Mouse (Mus musculus) kidney, embryonic 14.5 days (tissue): Measurements from ENCODE around the gene Sgpp1. TPM values are rescaled to one million over a fixed set of nuclear protein-coding genes. Genes with fewer than 3 reads are reported as not detected.

ENCODE experiments used
- ATAC-seq: fragments of 200-750 bp; cut with Nextera tagmentation; 2 replicates; pipeline ENCODE4 v1.8.0; 2017; ENCODE audit warnings: moderate number of reproducible peaks, mild to moderate bottlenecking, moderate TSS enrichment, moderate library complexity; ENCODE audit not compliant: low FRiP score, low TSS enrichment
- H3K27ac ChIP-seq: fragments of 300-500 bp; sonication (generic); 2 replicates; pipeline ENCODE4 v1.5.1; 2014; ENCODE audit warnings: low read depth, mild to moderate bottlenecking, low read length, moderate library complexity, mixed read lengths
- H3K27me3 ChIP-seq: fragments of 300-500 bp; sonication (generic); 2 replicates; pipeline ENCODE4 v1.6.1; 2014; ENCODE audit warnings: mild to moderate bottlenecking, low read length; ENCODE audit not compliant: control insufficient read depth, insufficient read depth
- H3K36me3 ChIP-seq: fragments of 300-500 bp; sonication (generic); 2 replicates; pipeline ENCODE4 v1.6.1; 2014; ENCODE audit warnings: low read length, mixed read lengths; ENCODE audit not compliant: control insufficient read depth, insufficient read depth
- H3K4me1 ChIP-seq: fragments of 300-500 bp; sonication (generic); 2 replicates; pipeline ENCODE4 v1.6.1; 2014; ENCODE audit warnings: low read length, mixed read lengths; ENCODE audit not compliant: control insufficient read depth, insufficient read depth
- H3K4me2 ChIP-seq: fragments of 300-500 bp; sonication (generic); replicated peaks from 2 replicates; pipeline ENCODE4 v1.6.1; 2014; ENCODE audit warnings: low read depth, mild to moderate bottlenecking, low read length
- H3K4me3 ChIP-seq: fragments of 300-500 bp; sonication (generic); 2 replicates; pipeline ENCODE4 v1.5.1; 2014; ENCODE audit warnings: mild to moderate bottlenecking, low read length
- H3K9ac ChIP-seq: fragments of 300-500 bp; sonication (generic); 2 replicates; pipeline ENCODE4 v1.6.1; 2014; ENCODE audit warnings: low read depth, mild to moderate bottlenecking, low read length, moderate library complexity
- H3K9me3 ChIP-seq: fragments of 300-500 bp; sonication (generic); 2 replicates; pipeline ENCODE4 v1.6.1; 2016; ENCODE audit warnings: low read length; ENCODE audit not compliant: control insufficient read depth
- WGBS: fragments of 180-500 bp; shearing (Covaris S2); extraction: QIAGEN DNeasy Blood & Tissue Kit; methylation state at CpG from one replicate; pipeline ENCODE4 v1.1.7; 2014; 5-methylcytosine and 5-hydroxymethylcytosine counted together
- polyA plus RNA-seq: library from polyadenylated mRNA; unstranded; fragments of >200 nt; fragmentation: Nextera tagmentation; extraction: Ambion mirVana; gene quantifications from 2 replicates; pipeline ENCODE4 v1.2.1, GENCODE M21; 2014

Sgpp1 gene
- polyA plus RNA-seq, 1 experiment from 2014 or later, result 14.5 TPM

- Histone ChIP-seq H3K4me2 (peak overlapping the region; percentile 86), H3K9ac (peak overlapping the region; percentile 65; the same call in 1 of the 2 replicates), H3K4me1 (0 out of 2 replicates have a peak, but pooled peaks cover 6% of the 10 kb centered on the region), H3K4me3 (peak overlapping the region; percentile 74), H3K36me3 (no peaks in the 10 kb centered on the region), H3K9me3 (no peaks in the 10 kb centered on the region), H3K27ac (no peak overlapping the region), H3K27me3 (no peaks in the 10 kb centered on the region)
- no peak for ATAC-seq
- 92% methylated on average over 6 of the region's 6 CpGs for WGBS
Observed at GRCm38 (mm10) chr12:75670611-75671010, 64.9 kb downstream of the Sgpp1 start.

- Histone ChIP-seq H3K9ac (peak within 1 kb of the TSS; percentile 84), H3K4me2 (peak within 1 kb of the TSS; percentile 86), H3K9me3 (no peaks in the 10 kb centered on the region), H3K4me3 (peak within 1 kb of the TSS; percentile 74), H3K27me3 (no peaks in the 10 kb centered on the region), H3K4me1 (0 out of 2 replicates have a peak, but pooled peaks cover 6% of the 10 kb centered on the region), H3K36me3 (no peaks in the 10 kb centered on the region), H3K27ac (peak within 1 kb of the TSS; percentile 81)
- under 1% methylated on average over 55 of the region's 55 CpGs for WGBS
- peak; percentile 99 for ATAC-seq
Observed at GRCm38 (mm10) chr12:75669258-75670106, 66.0 kb downstream of the Sgpp1 start, which contains the start of gene Wdr89. Wdr89 (minus strand) TSS chr12:75669537.

DNA sequence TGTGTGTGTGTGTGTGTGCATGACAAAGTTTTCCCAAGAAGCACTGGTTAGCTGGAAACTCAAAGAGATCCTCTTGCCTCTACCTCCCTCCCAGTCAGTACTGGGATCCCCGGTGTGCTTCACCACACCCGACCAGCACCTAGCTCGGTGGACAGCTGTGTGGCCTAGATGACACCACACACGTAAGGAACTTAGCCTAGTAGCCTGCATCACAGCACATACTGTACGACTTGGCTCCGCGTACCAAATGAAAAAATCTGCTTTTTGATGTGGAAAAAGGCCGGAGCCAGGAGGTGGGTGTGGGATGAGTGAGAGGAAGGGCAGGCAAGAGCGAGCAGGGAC, 66.6 kb downstream of the Sgpp1 start:
- H3K9ac ChIP-seq, result peak overlapping the region; percentile 84
- H3K27me3 ChIP-seq, result no peaks in the 10 kb centered on the region
- H3K36me3 ChIP-seq, result no peaks in the 10 kb centered on the region
- peak overlapping the region; percentile 74 for H3K4me3 ChIP-seq
- H3K27ac ChIP-seq, result peak overlapping the region; percentile 81
- WGBS, result 2% methylated on average over 9 of the region's 9 CpGs
- H3K4me1 ChIP-seq, result 0 out of 2 replicates have a peak, but pooled peaks cover 6% of the 10 kb centered on the region
- no peaks in the 10 kb centered on the region for H3K9me3 ChIP-seq
- no peak for ATAC-seq
- peak overlapping the region; percentile 76 for H3K4me2 ChIP-seq

DNA sequence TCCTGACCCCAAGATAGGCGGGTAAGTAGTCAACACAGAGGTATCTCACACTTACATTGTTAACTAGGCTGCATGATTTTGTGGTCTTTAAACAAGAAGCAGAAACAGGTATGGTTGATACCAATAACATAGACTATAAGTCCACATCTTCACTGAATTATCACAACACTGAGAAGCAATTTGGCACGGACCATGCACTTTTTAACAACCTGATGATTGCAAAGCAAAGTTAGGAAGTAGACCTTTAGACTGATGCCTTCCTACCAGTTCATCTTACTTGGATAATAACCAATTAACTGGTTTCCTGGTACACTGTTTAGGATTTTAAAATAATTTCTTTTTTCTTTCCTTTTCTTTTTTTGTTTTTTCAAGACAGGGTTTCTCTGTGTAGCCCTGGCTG, 67.3 kb downstream of the Sgpp1 start:
- Histone ChIP-seq H3K4me2 (peak overlapping the region; percentile 76; the same call in 1 of the 2 replicates), H3K9ac (no peak overlapping the region), H3K9me3 (no peaks in the 10 kb centered on the region), H3K4me1 (0 out of 2 replicates have a peak, but pooled peaks cover 6% of the 10 kb centered on the region), H3K27ac (no peak overlapping the region), H3K36me3 (no peaks in the 10 kb centered on the region), H3K27me3 (no peaks in the 10 kb centered on the region), H3K4me3 (no peak overlapping the region)
- 97% methylated on average over 2 of the region's 2 CpGs for WGBS
- no peak for ATAC-seq

DNA sequence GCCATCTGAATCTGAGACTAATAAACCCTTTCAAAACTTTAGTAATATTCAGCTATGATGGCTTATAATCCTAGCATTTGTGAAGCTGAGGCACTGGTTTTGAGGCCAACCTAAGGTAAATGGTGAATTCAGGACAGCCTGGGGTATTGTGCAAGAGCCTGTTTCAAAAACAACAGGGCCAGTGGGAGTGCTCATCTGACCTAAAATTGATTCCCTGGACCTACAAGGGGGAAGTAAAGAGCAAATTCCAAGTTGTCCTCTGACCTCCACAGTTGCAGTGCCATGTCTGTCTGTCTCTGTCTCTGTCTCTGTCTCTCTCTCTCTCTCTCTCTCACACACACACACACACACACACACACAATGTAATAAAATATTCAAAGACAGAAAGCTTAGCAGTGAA, 68.6 kb downstream of the Sgpp1 start:
- Histone ChIP-seq H3K9ac (no peak overlapping the region), H3K4me2 (no peak overlapping the region), H3K4me1 (0 out of 2 replicates have a peak, but pooled peaks cover 6% of the 10 kb centered on the region), H3K36me3 (no peaks in the 10 kb centered on the region), H3K27me3 (no peaks in the 10 kb centered on the region), H3K9me3 (no peaks in the 10 kb centered on the region), H3K4me3 (no peak overlapping the region), H3K27ac (no peak overlapping the region)
- no peak for ATAC-seq

- Histone ChIP-seq H3K9ac (no peak overlapping the region), H3K36me3 (no peaks in the 10 kb centered on the region), H3K4me1 (no peaks in the 10 kb centered on the region), H3K27me3 (no peaks in the 10 kb centered on the region), H3K4me2 (no peak overlapping the region), H3K4me3 (no peak overlapping the region), H3K9me3 (no peaks in the 10 kb centered on the region), H3K27ac (no peak overlapping the region)
- ATAC-seq, result no peak
- 34% methylated on average over 6 of the region's 6 CpGs for WGBS
Observed at GRCm38 (mm10) chr12:75664516-75664810, 71.1 kb downstream of the Sgpp1 start.

Other genes starting within 250 kb of the Sgpp1 start
- gene Ppp2r5e, start 139.5 kb downstream of the Sgpp1 start, polyA plus RNA-seq, result 16.3 and 18.4 TPM in 2 replicates
- gene Wdr89, start 66.2 kb downstream of the Sgpp1 start, polyA plus RNA-seq, result 14.7 and 15.7 TPM in 2 replicates
- 39.3 and 69.0 TPM in 2 replicates for gene Syne2, start 82.4 kb upstream of the Sgpp1 start, polyA plus RNA-seq